Mouse (Mus musculus): ENCODE measurements at regions not wholly inside any gene's neighbourhood (a gene's known extent, or its start where the extent isn't known, plus 50 kb on each side); places are given as distances from the start of the nearest gene placed in this dataset.

GRCm38 (mm10) chr13:101278127-101278526 is 444.9 kb upstream of the Slc30a5 start:
- TF ChIP-seq POLR2A (IDR thresholded peaks at IDR 0.05; ENCODE audit: borderline replicate concordance, control insufficient read depth, low read depth, low read length) (no peak), CTCF (IDR thresholded peaks at IDR 0.05; ENCODE audit: control insufficient read depth, insufficient read depth, low read length) (no peak)
